Mouse (Mus musculus): ENCODE measurements at regions not wholly inside any gene's neighbourhood (a gene's known extent, or its start where the extent isn't known, plus 50 kb on each side); places are given as distances from the start of the nearest gene placed in this dataset.
"Not testable (repeated sequence)": the region's sequence is repeated elsewhere in the genome, so short reads cannot be mapped to it uniquely, and the experiment has no call there.

DNA sequence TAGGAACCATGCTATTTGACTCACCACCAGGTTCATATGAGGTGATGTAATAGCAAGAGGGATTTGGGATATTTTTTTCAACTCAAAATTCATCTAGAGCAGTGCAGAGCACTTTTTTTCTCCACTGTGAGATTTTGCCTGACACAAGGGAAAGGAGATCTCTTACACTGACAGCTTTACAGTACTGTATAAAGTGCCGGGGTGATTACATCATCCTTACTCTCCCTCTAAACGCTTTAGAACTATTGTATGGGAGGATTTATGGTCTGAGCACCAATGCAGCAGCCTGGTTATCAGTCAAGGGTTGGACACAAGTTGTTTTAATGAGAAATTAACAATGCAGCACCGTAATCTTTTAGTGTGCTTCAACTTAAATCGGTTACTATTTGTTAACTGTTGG, 196.5 kb downstream of the Bmp2 start:
- DNase-seq = no peak

DNA sequence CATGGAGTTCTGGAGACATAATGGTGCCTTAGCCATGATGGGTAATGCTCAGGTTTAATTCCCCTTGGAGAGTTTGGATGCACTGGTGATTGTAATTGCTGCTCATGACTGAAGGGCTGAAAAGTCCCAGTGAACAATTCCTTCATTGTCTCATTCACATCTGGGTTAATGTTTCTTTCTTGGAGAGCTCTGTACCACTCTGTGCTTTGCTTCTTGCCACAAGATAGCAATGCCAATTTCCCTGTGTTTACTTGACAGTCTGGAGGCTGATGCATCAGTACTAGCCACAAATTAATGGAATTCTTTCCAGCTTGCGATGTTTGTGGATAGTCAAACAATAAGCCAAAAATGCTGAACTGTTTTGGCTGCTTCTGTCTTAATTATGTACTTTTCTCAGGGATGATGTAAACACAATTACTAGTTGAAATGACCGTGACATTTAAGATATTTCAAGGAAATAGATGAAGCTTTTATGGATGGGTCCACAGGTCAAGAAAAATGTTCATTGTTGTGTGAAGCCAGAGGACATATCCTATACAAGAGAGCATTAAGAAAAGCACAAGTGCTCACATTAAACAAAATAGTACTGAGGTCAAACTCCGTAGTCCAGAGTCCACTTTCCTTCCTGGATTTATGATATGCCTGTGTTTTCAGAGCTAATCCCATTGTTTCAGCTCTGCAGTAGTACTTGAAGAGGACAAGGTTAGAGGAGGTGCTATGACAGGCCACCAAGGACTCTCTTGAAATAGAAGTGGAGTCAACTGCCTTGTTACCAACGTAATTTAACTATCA, 198.1 kb downstream of the Bmp2 start:
- DNase-seq = peak in 1 of 2 experiments; percentile 7

DNA sequence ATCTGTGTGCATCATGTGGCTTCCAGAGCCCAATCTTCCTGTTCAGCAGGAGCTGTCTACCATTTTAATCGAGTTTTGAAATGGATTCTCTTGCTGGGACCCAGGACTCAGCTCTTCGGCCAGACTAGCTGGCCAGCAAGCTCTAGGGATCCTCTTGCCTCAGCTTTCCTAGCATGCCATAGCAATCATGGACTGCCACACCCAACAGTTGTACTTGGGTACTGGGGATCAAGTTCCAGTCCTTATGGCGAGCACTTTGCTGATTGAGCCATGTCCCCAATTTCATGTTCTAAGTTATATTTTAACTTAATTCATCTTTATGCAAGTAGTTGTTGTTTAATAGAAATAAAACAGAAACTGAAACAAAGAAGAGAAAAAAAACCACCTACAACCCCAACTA, 202.1 kb downstream of the Bmp2 start:
- DNase-seq = no peak

DNA sequence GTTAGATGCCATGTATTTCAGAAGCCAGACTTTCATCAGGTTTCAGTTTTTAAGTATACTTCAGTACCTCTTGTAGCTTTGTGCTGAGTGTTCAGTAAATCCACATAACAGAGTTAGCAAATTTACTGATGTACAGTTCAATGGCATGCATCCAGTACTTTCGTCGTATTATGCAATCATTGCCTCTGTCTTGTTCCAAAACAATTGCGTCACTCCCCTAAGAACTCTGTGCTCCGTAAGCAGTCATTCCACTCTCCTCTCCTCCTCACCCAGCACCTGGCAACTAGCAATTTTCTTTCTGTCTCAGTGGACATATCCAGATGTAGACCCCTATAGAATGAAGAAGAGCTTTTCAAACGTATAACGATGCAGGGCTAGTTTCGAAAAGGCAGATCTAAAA, 209.5 kb downstream of the Bmp2 start:
- peak; percentile 17 to 47 for DNase-seq

DNA sequence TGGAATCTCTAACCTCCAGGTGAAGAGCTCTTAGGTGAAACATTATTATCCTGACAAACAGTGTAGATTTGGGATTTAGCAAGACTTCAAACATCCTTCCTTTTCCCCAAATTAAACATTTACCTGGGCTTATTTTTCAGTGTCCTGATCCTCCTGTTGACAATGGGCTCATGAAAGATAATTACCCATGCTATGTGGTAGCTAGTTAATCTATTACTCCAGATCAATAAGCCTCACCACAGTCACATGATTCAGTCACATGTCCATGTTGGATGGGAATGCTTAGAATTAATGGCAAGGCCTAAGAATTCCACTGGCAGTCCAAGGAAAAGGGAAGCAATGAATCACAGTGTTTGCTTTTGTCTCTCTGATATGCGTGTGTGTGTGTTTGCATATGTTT, 216.6 kb downstream of the Bmp2 start:
- no peak for DNase-seq

DNA sequence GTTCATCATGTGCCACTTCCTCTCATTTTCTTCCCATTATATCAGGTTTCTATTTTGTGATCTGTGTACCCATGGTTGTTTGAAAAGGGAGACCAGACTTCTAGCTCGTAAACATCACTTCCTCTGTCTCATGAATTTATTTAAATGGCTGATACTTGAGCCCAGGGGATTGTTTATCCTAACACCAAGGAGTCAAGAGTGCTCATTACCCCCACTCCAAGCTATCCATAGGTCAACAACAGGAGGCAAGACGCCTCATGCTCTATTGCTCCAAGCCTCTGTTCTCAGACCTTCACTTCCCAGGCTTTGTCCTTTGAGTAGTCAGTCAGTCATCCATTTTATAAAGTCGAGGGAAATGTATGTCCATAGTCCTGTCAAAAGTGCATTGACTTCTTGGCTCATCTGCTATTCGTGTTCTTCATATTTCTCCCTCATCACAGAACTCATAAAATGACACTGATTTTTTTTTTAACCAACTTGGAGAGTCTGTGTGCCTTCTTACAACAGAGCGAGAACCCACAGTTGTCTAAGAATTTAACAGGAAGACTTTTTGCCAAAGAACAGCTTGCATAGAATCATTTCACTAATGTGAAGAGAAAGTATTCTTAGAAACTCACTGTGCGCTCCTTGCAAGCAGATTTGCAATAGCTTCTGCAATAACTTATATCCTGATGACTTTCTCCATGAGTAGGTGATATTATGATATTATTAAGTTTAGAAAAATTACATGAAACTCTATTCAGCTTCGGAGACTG, 231.8 kb downstream of the Bmp2 start:
- no peak for DNase-seq

DNA sequence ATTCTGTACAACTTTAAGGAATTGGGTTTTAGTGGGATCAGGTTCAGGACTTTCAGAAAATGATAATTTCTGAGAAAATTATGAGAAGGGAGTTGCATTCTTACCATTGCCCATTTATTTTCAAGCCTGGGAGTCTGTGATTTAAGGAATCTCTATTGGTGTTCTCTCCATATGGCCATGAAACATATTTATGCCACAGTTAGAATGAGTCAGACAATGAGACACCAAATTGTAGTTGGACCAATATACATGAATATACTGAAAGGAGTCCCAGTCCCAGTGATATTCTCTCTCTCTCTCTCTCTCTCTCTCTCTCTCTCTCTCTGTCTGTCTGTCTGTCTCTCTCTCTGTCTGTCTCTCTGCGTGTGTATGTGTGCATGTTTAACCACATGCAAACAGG, 239.1 kb downstream of the Bmp2 start:
- no peak for DNase-seq

- DNase-seq = peak; percentile 19 to 22
These were observed 241.3 kb downstream of the Bmp2 start for GRCm38 (mm10) chr2:133793293-133793692.

DNA sequence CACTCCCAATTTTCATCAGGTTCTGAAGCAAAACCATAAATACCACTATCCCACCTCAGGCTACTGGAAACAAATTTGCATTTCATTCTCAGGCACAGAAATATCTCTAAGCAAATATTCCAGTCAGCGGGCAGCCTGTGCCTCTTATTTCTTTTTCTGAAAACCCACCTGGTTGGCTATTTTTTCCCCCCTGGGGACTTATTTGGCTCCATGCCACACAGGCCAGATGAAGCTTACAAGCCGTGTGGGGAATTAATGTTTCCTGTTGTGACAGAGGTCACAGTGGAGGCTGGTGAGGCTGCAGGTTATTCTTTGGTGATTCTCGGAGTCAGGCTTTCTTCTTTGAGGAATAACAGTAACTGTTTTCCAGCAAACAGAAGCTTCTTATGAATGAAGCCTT, 250.7 kb downstream of the Bmp2 start:
- no peak for DNase-seq

- no peak for DNase-seq
These were observed 269.5 kb downstream of the Bmp2 start for GRCm38 (mm10) chr2:133821418-133821817.

DNA sequence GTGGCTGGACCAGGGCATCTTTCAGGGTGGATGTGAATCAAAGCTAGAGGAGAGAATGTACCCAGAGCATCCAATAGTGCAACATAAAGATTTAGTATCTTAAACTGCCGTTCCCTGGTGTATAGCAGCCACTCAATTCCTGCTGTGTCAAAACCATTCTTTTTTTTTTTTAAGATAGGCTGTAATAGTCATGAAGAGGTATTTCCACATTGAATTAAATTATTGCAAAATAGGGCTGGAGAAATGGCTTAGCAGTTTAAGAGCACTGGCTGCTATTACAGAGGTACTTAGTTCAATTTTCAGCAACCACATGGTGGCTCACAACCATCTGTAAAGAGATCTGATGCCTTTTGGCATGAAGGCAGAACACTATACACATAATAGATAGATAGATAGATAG, 277.4 kb downstream of the Bmp2 start:
- DNase-seq = no peak

DNA sequence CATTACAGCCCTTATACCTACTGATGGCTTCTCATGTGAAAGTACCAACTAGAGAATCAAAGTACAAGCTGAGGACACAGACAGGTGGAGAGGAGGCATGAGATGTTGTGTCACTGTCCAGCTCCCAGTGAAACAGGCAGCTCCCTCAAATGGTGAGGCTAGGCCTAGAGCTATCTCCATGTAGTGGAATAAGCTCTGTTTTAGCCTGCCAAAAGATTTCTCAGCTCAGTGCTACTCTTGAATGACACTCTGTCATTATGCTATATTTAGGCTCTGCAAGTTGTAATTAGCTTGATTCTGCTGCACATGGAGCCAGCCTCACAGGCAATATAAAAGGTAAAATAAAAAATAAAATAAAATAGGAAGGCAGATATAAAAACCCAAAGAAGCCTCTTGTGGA, 298.5 kb downstream of the Bmp2 start:
- DNase-seq = no peak

- not testable (repeated sequence) for DNase-seq
These were observed 323.0 kb downstream of the Bmp2 start for GRCm38 (mm10) chr2:133874982-133875381.

DNA sequence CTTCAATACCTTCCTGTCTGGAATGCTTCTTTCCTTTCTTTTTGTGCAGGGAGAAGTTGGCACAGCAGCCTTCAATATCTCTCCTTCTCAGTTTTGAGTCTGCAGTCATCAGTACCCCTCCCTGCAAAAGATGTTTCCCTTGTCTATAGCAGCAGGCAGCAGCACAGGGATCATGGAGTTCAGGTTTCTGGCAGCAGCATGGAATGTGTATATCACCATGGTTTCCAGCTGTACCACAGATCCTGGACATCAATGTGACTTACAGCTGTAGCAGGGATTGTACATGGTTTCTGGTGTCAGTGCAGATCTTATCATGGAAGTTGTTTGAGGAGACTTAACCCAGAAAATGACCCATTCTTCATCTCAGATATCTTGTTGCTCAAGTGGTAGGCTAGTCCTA, 331.7 kb downstream of the Bmp2 start:
- no peak for DNase-seq

GRCm38 (mm10) chr2:133906269-133906668, 354.3 kb downstream of the Bmp2 start:
- no peak for DNase-seq

Data from adrenal gland, postnatal 36 days (tissue).